Mouse (Mus musculus) stomach, embryonic 16.5 days (tissue): ENCODE data around the gene Eif5a. TPM values are rescaled to one million over a fixed set of nuclear protein-coding genes. Genes with fewer than 3 reads are reported as not detected.

Source experiments
- ATAC-seq: fragments of 200-750 bp; cut with Nextera tagmentation; 2 replicates; pipeline ENCODE4 v1.8.0; 2017; ENCODE audit warnings: moderate number of reproducible peaks, moderate TSS enrichment; ENCODE audit not compliant: insufficient read depth, low FRiP score
- H3K27ac ChIP-seq: fragments of 300-500 bp; sonication (generic); 2 replicates; pipeline ENCODE4 v1.5.1; 2014; ENCODE audit warnings: low read length
- H3K27me3 ChIP-seq: fragments of 300-500 bp; sonication (generic); 2 replicates; pipeline ENCODE4 v1.6.1; 2014; ENCODE audit warnings: low read length, control low read depth, mixed read lengths; ENCODE audit not compliant: control insufficient read depth, insufficient read depth
- H3K36me3 ChIP-seq: fragments of 300-500 bp; sonication (generic); 2 replicates; pipeline ENCODE4 v1.6.1; 2014; ENCODE audit warnings: low read length; ENCODE audit not compliant: control insufficient read depth, insufficient read depth
- H3K4me1 ChIP-seq: fragments of 300-500 bp; sonication (generic); 2 replicates; pipeline ENCODE4 v1.6.1; 2014; ENCODE audit warnings: low read length, control low read depth, mixed read lengths; ENCODE audit not compliant: control insufficient read depth, insufficient read depth
- H3K4me2 ChIP-seq: fragments of 300-500 bp; sonication (generic); 2 replicates; pipeline ENCODE4 v1.6.1; 2014; ENCODE audit warnings: low read depth, low read length, mixed read lengths
- H3K4me3 ChIP-seq: fragments of 300-500 bp; sonication (generic); replicated peaks from 2 replicates; pipeline ENCODE4 v1.5.1; 2014; ENCODE audit warnings: mild to moderate bottlenecking, low read length
- H3K9ac ChIP-seq: fragments of 300-500 bp; sonication (generic); 2 replicates; pipeline ENCODE4 v1.6.1; 2014; ENCODE audit warnings: low read length
- H3K9me3 ChIP-seq: fragments of 300-500 bp; sonication (generic); replicated peaks from 2 replicates; pipeline ENCODE4 v1.6.1; 2016; ENCODE audit warnings: low read length, control low read depth; ENCODE audit not compliant: control insufficient read depth
- WGBS: fragments of 180-500 bp; shearing (Covaris S2); extraction: QIAGEN DNeasy Blood & Tissue Kit; methylation state at CpG from one replicate; pipeline ENCODE4 v1.1.7; 2014; 5-methylcytosine and 5-hydroxymethylcytosine counted together
- polyA plus RNA-seq: library from polyadenylated mRNA; unstranded; fragments of >200 nt; fragmentation: Nextera tagmentation; extraction: Ambion mirVana; gene quantifications from 2 replicates; pipeline ENCODE4 v1.2.1, GENCODE M21; 2015

The Eif5a gene
- polyA plus RNA-seq, 1 experiment from 2014 or later, result 1,535 TPM

GRCm38 (mm10) chr11:69901406-69901846 is 20.3 kb downstream of the Eif5a start:
- Histone ChIP-seq H3K9ac (peak overlapping the region; percentile 92), H3K36me3 (peaks cover 13% of the 10 kb centered on the region), H3K27me3 (no peaks in the 10 kb centered on the region), H3K4me2 (peak overlapping the region; percentile 97), H3K4me3 (peak overlapping the region; percentile 88), H3K9me3 (no peaks in the 10 kb centered on the region), H3K27ac (peak overlapping the region; percentile 99), H3K4me1 (peaks cover 20% of the 10 kb centered on the region)
- peak; percentile 82 for ATAC-seq
- WGBS, result 0% methylated on average over 42 of the region's 42 CpGs

GRCm38 (mm10) chr11:69900471-69901405 is 21.0 kb downstream of the Eif5a start, which contains the start of the genes 2810408A11Rik and Neurl4:
Gene 2810408A11Rik (minus strand): TSS chr11:69900987.
Gene Neurl4 (plus strand): TSS chr11:69901072.
- H3K4me3 ChIP-seq, result peak within 1 kb of the TSS; percentile 88
- H3K27ac ChIP-seq, result peak within 1 kb of the TSS; percentile 99
- H3K4me2 ChIP-seq, result peak within 1 kb of the TSS; percentile 97
- peaks cover 6% of the 10 kb centered on the region; the same call in 1 of the 2 replicates for H3K36me3 ChIP-seq
- WGBS, result 0% methylated on average over 38 of the region's 38 CpGs
- ATAC-seq, result peak; percentile 95
- no peaks in the 10 kb centered on the region for H3K9me3 ChIP-seq
- H3K4me1 ChIP-seq, result peaks cover 20% of the 10 kb centered on the region
- H3K27me3 ChIP-seq, result no peaks in the 10 kb centered on the region
- peak within 1 kb of the TSS; percentile 92 for H3K9ac ChIP-seq

GRCm38 (mm10) chr11:69899870-69900269 is 21.9 kb downstream of the Eif5a start:
- peaks cover 20% of the 10 kb centered on the region for H3K4me1 ChIP-seq
- no peaks in the 10 kb centered on the region for H3K9me3 ChIP-seq
- peak overlapping the region; percentile 97 for H3K4me2 ChIP-seq
- 25% methylated on average over 4 of the region's 4 CpGs for WGBS
- H3K9ac ChIP-seq, result peak overlapping the region; percentile 51
- H3K27me3 ChIP-seq, result no peaks in the 10 kb centered on the region
- H3K27ac ChIP-seq, result no peak overlapping the region
- ATAC-seq, result no peak
- H3K4me3 ChIP-seq, result peak overlapping the region; percentile 88
- H3K36me3 ChIP-seq, result peaks cover 4% of the 10 kb centered on the region; the same call in 1 of the 2 replicates

DNA sequence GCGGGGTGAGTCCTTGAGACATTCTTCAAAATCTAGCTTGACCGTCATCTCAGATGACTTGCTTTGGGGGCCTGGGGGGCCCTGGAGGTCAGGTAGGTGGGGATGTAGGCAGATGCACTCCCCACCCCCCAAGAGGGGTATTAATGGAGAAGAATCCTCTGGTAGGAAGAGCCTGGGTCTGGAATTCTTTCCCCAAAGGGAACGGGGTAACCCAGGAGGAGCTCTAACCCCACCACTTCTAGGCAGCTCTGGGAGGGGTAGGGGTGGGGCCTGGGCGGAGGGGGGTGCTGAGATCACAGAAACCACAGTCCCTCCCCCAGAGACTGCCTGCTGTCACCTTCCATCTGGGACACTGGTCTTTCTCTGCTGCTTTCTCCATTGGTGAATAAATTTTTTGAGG is 26.5 kb downstream of the Eif5a start, which contains the start of gene Acap1:
TSS of gene Acap1 (minus strand) at position 249 of the 400 bp plus-strand sequence.
- H3K27me3 ChIP-seq, result no peaks in the 10 kb centered on the region
- ATAC-seq, result no peak
- 64% methylated on average over 4 of the region's 4 CpGs for WGBS
- H3K4me3 ChIP-seq, result no peak within 1 kb of the TSS
- no peak within 1 kb of the TSS for H3K4me2 ChIP-seq
- H3K9me3 ChIP-seq, result no peaks in the 10 kb centered on the region
- peaks cover 8% of the 10 kb centered on the region for H3K4me1 ChIP-seq
- H3K9ac ChIP-seq, result no peak within 1 kb of the TSS
- H3K27ac ChIP-seq, result no peak within 1 kb of the TSS
- no peaks in the 10 kb centered on the region for H3K36me3 ChIP-seq

DNA sequence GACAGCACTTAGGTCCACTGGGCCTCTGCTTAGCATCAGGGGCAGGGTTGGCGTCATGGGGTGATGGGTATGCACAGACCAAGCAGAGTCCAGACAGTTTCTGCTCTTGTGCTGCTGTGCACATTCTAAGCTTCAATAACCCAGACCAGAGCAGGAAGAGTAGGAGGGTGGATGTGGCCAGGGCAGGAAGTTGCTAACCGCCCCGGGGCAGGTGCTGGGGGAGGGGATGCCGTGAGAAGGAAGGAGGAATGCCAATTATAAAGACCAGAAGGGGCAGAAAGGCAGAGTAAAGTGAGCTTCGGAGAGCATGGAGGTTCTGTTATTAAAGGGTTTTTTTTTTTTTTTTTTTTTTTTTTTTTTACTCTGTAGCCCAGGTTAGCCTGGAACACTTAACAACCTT is 27.1 kb downstream of the Eif5a start:
- no peak overlapping the region for H3K4me2 ChIP-seq
- H3K9me3 ChIP-seq, result no peaks in the 10 kb centered on the region
- no peak for ATAC-seq
- WGBS, result 77% methylated on average over 5 of the region's 5 CpGs
- no peaks in the 10 kb centered on the region for H3K36me3 ChIP-seq
- H3K4me3 ChIP-seq, result no peak overlapping the region
- no peak overlapping the region for H3K9ac ChIP-seq
- H3K27me3 ChIP-seq, result no peaks in the 10 kb centered on the region
- no peak overlapping the region for H3K27ac ChIP-seq
- peaks cover 4% of the 10 kb centered on the region; the same call in 1 of the 2 replicates for H3K4me1 ChIP-seq

- no peak overlapping the region for H3K4me3 ChIP-seq
- H3K36me3 ChIP-seq, result no peaks in the 10 kb centered on the region
- no peak overlapping the region for H3K9ac ChIP-seq
- H3K4me1 ChIP-seq, result 0 out of 2 replicates have a peak, but pooled peaks cover 4% of the 10 kb centered on the region
- 60% methylated on average over 4 of the region's 4 CpGs for WGBS
- no peaks in the 10 kb centered on the region for H3K9me3 ChIP-seq
- no peaks in the 10 kb centered on the region for H3K27me3 ChIP-seq
- ATAC-seq, result no peak
- no peak overlapping the region for H3K4me2 ChIP-seq
- H3K27ac ChIP-seq, result no peak overlapping the region
These were observed 30.3 kb downstream of the Eif5a start for GRCm38 (mm10) chr11:69891482-69891881.

DNA sequence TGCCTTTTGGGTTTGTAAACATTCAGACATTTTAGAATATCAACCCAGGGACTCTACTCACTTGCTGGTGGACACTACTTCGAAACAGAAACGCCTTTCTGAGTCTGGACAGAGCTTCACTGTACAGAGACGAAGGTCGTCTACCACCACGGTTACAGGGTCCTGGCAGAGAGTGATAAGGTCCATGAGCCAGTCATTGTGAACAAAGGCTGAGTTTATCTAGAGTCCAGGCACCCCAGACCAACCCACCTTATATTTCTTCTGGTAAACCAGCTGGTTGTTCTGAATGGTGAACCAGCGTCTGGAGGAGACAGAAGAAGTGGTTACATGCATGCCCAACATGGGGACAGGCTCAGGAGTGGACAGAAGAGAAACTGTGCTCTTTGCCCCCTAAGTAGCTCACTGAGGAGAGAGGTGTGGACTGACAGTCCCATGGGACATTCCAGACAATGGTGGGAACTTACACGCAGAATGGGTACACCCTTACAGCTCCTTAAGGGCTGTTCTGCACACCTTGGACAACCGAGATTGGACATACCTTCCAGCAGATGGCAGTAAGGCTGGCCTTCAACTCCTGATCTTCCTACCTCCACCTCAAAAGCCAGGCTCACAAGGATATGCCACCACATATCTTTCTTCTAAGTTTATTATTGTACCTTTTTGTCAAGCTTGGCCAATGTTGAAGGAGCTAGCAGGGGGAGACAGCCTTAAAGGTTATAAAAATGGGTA is 34.7 kb downstream of the Eif5a start:
- H3K36me3 ChIP-seq, result no peaks in the 10 kb centered on the region
- peaks cover 4% of the 10 kb centered on the region; the same call in 1 of the 2 replicates for H3K4me1 ChIP-seq
- H3K27me3 ChIP-seq, result no peaks in the 10 kb centered on the region
- H3K27ac ChIP-seq, result no peak overlapping the region
- no peaks in the 10 kb centered on the region for H3K9me3 ChIP-seq
- H3K4me3 ChIP-seq, result no peak overlapping the region
- H3K9ac ChIP-seq, result no peak overlapping the region
- H3K4me2 ChIP-seq, result no peak overlapping the region
- WGBS, result 50% methylated on average over 8 of the region's 8 CpGs
- ATAC-seq, result no peak

GRCm38 (mm10) chr11:69884663-69885062 is 37.1 kb downstream of the Eif5a start:
- H3K4me1 ChIP-seq, result peaks cover 17% of the 10 kb centered on the region
- no peaks in the 10 kb centered on the region for H3K9me3 ChIP-seq
- H3K9ac ChIP-seq, result 0 out of 2 replicates have a peak overlapping the region, but pooled peaks have one; percentile 16
- peak overlapping the region; percentile 37 for H3K27ac ChIP-seq
- WGBS, result 69% methylated on average over 8 of the region's 8 CpGs
- H3K36me3 ChIP-seq, result no peaks in the 10 kb centered on the region
- peak overlapping the region; percentile 25 for H3K4me2 ChIP-seq
- ATAC-seq, result no peak
- H3K4me3 ChIP-seq, result no peak overlapping the region
- H3K27me3 ChIP-seq, result no peaks in the 10 kb centered on the region
